Mouse (Mus musculus): Measurements from ENCODE around the gene Add3.

Gene Add3

DNA sequence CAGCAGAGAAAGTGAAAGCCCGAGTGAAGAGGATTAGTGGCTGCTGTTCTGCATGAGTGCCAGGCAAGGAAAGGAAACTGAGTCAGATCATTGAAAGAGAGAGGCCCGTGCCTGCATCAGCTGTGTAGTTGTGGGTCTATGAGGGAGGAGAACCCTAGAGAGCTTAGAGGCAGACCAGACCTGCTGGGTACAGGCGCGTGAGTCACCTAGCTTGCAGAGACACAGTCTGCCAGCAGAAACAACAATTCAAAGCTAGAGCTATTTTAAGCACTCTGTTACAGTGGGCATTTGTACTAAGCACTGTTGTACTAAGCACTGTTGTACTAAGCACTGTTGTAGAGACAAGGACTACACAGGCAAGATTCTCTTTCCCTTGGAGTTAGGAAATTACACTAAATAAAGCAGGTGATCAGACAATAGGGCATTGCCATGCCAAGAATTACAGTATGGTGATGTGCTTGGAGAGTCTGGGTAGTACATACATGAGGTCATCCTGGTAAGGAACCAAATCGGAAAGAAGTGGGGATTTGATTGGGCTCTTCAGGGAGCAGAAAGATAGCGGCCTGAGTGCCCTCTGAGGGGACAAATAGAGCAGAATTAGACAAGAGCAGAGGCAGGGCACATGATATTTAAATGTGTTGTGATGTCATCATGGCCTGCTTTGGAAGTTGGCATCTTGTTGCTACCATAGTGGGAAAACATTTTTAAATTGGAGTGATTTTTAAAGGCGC lies 88.0 kb downstream of the Add3 start:
- in situ Hi-C loops (cut with MboI, MseI): no loop called here

GRCm38 (mm10) chr19:53230942-53231815 lies 90.9 kb downstream of the Add3 start:
- in situ Hi-C loops (cut with MboI, MseI): no loop called here

DNA sequence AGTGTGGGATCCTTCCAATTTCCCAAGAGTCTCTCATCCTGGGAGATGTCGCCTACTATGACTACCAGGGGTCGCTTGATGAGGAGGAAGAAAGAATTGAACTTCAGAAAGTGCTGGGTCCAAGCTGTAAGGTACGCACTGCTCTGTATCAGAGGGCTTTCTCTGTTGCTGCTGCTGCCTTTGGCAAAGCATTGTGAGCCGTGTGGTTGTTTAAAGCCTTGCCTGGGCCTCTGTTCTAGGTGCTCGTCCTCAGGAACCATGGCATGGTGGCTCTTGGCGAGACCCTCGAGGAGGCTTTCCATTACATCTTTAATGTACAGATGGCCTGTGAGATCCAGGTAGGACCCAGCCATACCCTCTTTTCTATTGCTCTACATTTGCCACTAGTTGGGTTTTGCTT lies 93.3 kb downstream of the Add3 start:
- in situ Hi-C loops (cut with MboI, MseI): no loop called here

- in situ Hi-C loops (cut with MboI, MseI): no loop called here
These were observed 101.6 kb downstream of the Add3 start for GRCm38 (mm10) chr19:53241806-53242205.

- in situ Hi-C loops (cut with MboI, MseI): no loop called here
These were observed 103.7 kb downstream of the Add3 start for GRCm38 (mm10) chr19:53243956-53244355.

DNA sequence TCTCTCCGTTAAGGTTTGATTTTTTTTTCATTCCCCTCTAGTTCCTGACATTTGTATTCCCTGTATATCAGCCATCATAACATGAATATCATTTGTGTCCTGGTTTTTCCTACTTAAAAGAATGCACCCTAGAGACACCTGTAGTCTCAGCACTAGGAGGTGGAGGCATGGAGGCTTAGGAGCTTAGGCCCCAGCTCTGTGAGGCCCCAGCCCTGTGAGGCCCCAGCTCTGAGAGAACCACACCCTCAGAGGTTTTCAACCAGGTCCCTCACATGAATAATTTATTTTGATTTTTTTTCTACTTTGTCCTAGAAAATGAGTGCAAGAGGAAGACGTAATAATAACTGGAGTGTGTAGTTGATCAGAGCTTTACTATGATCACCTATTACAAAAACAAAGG lies 107.3 kb downstream of the Add3 start:
- in situ Hi-C loops (cut with MboI, MseI): no loop called here

- in situ Hi-C loops (cut with MboI, MseI): no loop called here
These were observed 107.8 kb downstream of the Add3 start for GRCm38 (mm10) chr19:53248023-53248494.

GRCm38 (mm10) chr19:53251015-53251414 lies 110.8 kb downstream of the Add3 start:
- in situ Hi-C loops (cut with MboI, MseI): no loop called here

- in situ Hi-C loops (cut with MboI, MseI): no loop called here
These were observed 111.4 kb downstream of the Add3 start for GRCm38 (mm10) chr19:53251656-53252055.

DNA sequence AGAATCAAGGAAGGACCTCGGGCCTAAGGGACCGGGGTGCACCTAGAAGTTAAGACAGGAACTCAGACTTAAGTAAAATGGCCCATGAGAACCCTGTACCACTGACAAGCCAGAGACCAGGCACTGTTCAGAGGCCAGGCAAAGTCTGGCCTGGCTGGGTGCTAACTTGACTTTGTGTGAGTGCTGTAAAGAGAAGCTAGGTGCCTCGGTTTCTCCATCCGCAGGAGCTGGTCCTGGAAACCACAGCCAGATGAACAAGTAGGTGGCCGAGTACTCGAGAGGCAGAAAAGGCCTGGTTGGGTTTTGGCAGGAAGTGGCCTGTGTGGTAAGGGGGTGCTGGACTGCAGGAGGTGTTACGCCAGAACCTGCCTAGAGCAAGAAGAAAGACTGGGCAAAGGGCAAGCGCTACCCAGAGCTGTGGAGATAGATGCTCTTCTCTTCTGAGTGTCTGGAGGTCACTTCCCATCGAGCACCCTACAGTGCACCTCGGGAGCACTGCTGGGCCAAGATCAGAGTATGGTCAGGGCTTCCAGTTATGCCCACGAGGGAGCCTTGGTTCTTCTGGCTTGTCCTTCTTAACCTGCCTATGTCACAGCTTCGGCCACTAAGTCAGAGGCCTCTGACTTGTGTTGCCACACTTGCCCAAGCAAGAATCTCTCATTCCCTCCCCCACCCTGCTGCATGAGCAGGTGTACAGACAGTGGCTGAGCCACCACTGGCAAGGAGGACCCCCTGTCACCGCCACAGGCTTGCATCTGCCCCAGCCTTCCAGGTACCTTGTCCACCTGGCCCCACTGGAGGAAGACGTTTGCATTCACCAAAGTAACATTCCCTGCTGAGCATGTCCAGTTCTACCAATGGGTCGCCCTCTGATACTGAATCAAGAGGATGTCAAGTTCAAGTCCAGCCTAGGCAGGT lies 112.1 kb downstream of the Add3 start:
- in situ Hi-C loops (cut with MboI, MseI): no loop called here

DNA sequence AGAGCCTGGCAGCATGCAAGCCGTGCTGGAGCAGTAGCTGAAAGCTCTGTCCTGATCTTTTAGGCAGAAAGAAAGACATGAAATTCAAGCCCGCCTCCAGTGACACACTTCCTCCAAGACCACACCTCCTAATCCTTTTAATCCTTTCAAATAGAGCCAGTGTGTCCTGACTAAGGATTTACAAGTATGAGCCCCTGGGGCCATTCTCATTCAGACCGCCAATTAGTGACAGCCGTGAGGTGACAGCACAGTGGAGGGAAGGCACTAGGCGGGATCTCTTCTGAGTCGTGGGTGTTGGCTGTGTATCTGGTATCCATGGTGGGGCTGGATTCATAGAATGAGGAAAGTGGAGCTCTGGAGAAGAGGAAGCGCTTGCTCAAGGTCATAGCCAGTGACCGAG lies 116.1 kb downstream of the Add3 start:
- in situ Hi-C loops (cut with MboI, MseI): loop anchor here (5.0 kb wide), 1 partner anchor 106 kb away; no protein-coding TSS in a partner anchor

- in situ Hi-C loops (cut with MboI, MseI): loop anchor here (5.0 kb wide), 1 partner anchor 105 kb away; no protein-coding TSS in a partner anchor
These were observed 116.8 kb downstream of the Add3 start for GRCm38 (mm10) chr19:53256991-53257594.

GRCm38 (mm10) chr19:53257631-53258560 lies 117.7 kb downstream of the Add3 start:
- in situ Hi-C loops (cut with MboI, MseI): loop anchor here (5.0 kb wide), 1 partner anchor 104 kb away; no protein-coding TSS in a partner anchor

- in situ Hi-C loops (cut with MboI, MseI): loop anchor here (5.0 kb wide), 1 partner anchor 103 kb away; no protein-coding TSS in a partner anchor
These were observed 118.7 kb downstream of the Add3 start for GRCm38 (mm10) chr19:53258740-53259506.

DNA sequence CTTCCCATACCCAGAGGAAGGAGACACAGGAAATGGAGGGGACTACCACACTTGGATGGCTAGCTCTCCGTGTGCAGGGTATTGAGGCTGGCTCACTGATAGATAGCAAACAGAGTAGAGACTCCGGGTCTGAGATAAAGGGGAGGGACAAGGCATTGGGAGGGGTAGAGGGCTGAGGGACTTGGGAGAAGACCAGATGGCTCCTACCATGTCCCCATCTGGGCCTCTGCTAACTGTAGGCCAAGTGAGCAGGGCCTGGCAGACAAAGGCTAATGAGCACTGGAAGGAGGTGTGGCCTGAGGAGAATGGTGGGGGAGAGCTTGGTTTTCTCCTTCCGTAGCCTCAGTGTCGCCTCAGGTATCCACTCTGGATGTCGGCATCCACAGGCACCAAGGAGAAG lies 119.3 kb downstream of the Add3 start:
- in situ Hi-C loops (cut with MboI, MseI): loop anchor here (5.0 kb wide), 1 partner anchor 103 kb away; no protein-coding TSS in a partner anchor

DNA sequence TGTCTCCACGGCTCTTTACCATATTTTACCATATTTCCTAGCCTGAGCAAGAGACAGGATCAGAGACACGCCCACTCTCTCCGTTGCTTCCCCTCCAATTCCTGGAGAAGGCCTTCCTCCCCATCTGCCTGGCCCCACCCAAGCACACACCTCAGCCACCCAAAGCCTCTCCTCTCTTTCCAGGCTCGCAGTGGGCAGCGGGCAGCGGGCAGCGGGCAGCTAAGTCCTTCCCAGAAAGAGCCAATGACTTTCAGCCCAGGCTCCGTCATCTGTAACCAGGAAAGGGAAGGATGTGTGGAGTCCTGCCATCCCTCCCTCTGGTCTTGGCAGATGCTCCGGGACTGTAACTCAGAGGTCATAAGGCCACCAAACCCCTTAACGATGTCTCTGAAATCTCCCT lies 120.0 kb downstream of the Add3 start:
- in situ Hi-C loops (cut with MboI, MseI): no loop called here

DNA sequence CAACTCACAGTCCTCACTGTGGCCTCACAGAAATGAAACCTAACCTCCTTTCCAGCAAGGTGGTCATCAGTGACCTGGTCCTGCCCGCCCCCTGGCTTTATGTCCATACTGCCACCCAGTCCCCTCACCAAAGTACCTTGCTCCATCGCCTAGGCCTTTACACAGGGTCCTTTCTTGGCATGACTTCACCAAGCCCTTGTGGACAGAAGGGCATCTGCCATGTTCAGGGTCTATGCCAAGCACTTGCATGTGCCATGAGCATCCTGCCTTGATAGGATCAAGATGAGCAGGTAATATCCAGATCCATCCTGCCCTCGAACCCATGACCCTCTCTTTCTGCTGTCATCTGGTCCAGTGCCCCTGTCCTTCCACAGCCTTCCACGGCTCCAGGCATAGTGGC lies 120.6 kb downstream of the Add3 start:
- in situ Hi-C loops (cut with MboI, MseI): no loop called here

- in situ Hi-C loops (cut with MboI, MseI): no loop called here
These were observed 121.8 kb downstream of the Add3 start for GRCm38 (mm10) chr19:53262061-53262460.

Data from regulatory T cell (primary cell).